Mouse (Mus musculus) G1E (cell line): ENCODE results near the gene Scamp1.

Experiments used
- CTCF ChIP-seq: IDR thresholded peaks from 2 replicates; pipeline ENCODE4 v1.5.1; 2012; ENCODE audit warnings: low read depth, low read length, inconsistent platforms, mixed read lengths
- GATA1 ChIP-seq: IDR thresholded peaks from 2 replicates; pipeline ENCODE4 v1.6.1; 2012; ENCODE audit warnings: borderline replicate concordance, low read length, inconsistent platforms, mixed read lengths
- GATA2 ChIP-seq: IDR thresholded peaks from 2 replicates; pipeline ENCODE4 v1.6.1; 2012; ENCODE audit warnings: low read depth, low read length, inconsistent platforms, borderline replicate concordance
- POLR2AphosphoS5 ChIP-seq: IDR thresholded peaks from 2 replicates; pipeline ENCODE4 v1.6.1; 2012; ENCODE audit warnings: low read depth, low read length, inconsistent platforms; ENCODE audit not compliant: insufficient replicate concordance
- TAL1 ChIP-seq: conservative IDR thresholded peaks from 2 replicates; pipeline ENCODE4 v1.6.1; 2012; ENCODE audit warnings: low read depth, low read length, inconsistent platforms, mixed read lengths

- TF ChIP-seq CTCF (no peak), TAL1 (no peak), GATA1 (no peak), POLR2AphosphoS5 (no peak), GATA2 (no peak)
Observed at GRCm38 (mm10) chr13:94212716-94213115, 72.9 kb downstream of the Scamp1 start.
